Mouse (Mus musculus): ENCODE results near the gene Gp9.

- TF ChIP-seq POLR2A (IDR thresholded peaks at IDR 0.05; ENCODE audit: low read depth, low read length) (no peak), CTCF (conservative IDR thresholded peaks at IDR 0.05; ENCODE audit: insufficient read depth, insufficient read length, low read depth, low read length) (0 out of 2 replicates have a peak, but pooled peaks have one; percentile 30)
Observed at GRCm38 (mm10) chr6:87742804-87743203, 35.1 kb upstream of the Gp9 start.

All from kidney, adult 2 months (tissue).